Mouse (Mus musculus): Measurements from ENCODE around the gene Pnkd. TPM values are rescaled to one million over a fixed set of nuclear protein-coding genes. Genes with fewer than 3 reads are reported as not detected.

The Pnkd gene
- polyA plus RNA-seq, 1 experiment from 2014 or later = 125 TPM

DNA sequence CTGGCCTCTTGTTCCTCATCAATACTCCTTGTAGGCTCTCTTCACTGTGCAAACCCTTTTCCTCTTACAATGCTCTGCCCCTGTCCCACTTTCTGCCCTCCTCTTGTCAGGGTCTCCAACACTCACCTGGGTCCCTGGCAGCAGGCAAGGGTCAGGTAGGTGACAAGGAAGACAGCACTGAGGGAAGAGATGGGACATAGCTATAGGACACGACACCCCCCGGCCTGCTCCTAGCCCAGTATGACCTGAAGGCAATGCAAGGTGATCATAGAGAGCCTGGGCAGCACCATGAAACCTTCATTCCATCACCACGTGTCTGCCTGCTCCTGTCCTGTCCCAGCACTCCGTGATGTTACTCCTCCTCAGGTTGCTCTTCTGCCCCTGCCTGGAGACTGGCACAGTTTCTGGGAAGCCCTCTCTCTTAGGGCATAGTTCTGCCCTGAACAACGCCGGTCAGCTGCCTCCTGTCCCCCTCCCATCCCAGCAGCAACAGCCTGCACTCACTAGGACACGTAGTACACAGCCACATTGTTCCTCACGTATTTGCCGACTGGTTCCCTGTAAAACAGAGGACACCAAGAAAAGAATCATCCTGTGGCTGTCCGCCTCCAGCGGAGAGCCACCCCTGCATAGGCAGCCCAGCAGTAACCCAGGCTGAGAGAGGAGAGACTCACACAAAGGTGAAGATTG, 7.7 kb downstream of the Pnkd start:
- ATAC-seq = no peak
- no peak overlapping the region for H3K27ac ChIP-seq (ENCODE audit: low read length)
- 87% methylated on average over 11 of the region's 11 CpGs for WGBS
- peaks cover 8% of the 10 kb centered on the region; the same call in 1 of the 2 replicates for H3K4me1 ChIP-seq (ENCODE audit: control insufficient read depth, insufficient read depth, low read length)
- no peak overlapping the region for H3K4me2 ChIP-seq (ENCODE audit: low read length)
- no peak overlapping the region for H3K4me3 ChIP-seq (ENCODE audit: low read depth, low read length)
- no peaks in the 10 kb centered on the region; the same call in 1 of the 2 replicates for H3K36me3 ChIP-seq (ENCODE audit: control insufficient read depth, insufficient read depth, low read length)
- no peaks in the 10 kb centered on the region for H3K9me3 ChIP-seq (replicated peaks; ENCODE audit: control insufficient read depth, low read length, poor library complexity, severe bottlenecking)
- H3K9ac ChIP-seq (ENCODE audit: low read depth, low read length) = no peak overlapping the region
- no peaks in the 10 kb centered on the region for H3K27me3 ChIP-seq (ENCODE audit: control insufficient read depth, insufficient read depth, low read depth, low read length)

DNA sequence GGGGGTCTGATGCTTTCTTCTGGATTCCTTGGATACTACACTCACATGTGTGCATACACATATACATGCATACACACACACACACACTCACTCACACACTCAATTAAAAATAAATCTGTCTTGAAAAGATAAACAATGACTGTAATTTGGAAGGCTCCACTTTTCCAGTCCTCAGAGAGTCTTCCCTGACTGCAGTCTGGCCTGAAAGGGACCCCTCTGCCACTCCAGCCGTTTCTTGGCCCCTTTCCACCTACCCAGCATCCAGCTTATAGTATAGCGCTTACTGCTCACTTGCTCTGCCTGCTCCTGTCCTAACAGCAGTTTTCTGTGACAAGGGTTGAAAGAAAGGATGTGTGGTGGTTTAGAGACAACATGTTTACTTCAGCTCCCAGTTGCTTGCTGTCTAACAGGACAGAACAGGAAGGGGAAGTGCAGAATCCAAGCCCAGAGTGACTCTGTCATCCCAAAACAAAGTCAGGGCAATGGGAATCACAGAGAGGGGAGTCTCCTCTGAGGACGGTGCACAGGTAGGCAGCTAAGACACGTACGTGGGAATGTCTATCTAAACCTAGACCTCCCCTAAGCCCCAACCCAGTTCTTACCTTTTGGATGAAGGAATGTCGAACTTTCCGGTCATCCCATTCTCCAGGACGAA, 8.7 kb downstream of the Pnkd start:
- no peak overlapping the region for H3K4me2 ChIP-seq (ENCODE audit: low read length)
- H3K9me3 ChIP-seq (replicated peaks; ENCODE audit: control insufficient read depth, low read length, poor library complexity, severe bottlenecking) = no peaks in the 10 kb centered on the region
- H3K27me3 ChIP-seq (ENCODE audit: control insufficient read depth, insufficient read depth, low read depth, low read length) = no peaks in the 10 kb centered on the region
- peaks cover 8% of the 10 kb centered on the region; the same call in 1 of the 2 replicates for H3K4me1 ChIP-seq (ENCODE audit: control insufficient read depth, insufficient read depth, low read length)
- WGBS = 89% methylated on average over 8 of the region's 8 CpGs
- no peak overlapping the region for H3K4me3 ChIP-seq (ENCODE audit: low read depth, low read length)
- H3K36me3 ChIP-seq (ENCODE audit: control insufficient read depth, insufficient read depth, low read length) = no peaks in the 10 kb centered on the region; the same call in 1 of the 2 replicates
- ATAC-seq = no peak
- no peak overlapping the region for H3K9ac ChIP-seq (ENCODE audit: low read depth, low read length)
- no peak overlapping the region for H3K27ac ChIP-seq (ENCODE audit: low read length)

DNA sequence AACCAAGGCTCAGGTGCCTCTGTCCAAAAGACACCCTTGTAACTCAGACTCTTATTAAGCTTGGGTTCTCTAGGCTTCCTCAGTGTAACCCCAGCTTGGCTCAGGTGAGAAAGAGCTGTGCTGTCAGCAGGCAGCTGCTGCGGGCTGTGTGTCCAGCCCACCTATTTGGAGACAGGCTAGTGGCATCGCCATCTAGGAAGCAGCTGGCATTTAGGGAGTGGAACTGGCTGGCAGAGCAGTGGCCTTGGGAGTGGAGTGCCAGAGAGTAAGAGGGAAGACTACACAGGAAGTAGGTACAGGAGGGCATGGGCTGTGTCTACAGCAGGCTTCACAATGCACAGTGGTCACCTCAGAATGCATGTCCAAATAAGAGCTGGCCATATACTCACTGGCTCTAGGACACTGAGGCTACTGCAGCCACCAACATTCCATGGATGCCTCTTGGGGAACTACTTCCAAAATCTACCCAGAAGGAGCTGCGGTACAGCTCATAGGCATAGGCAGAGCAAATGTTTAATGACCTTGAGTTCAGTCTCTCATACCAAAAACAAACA, 9.4 kb downstream of the Pnkd start:
- H3K9ac ChIP-seq (ENCODE audit: low read depth, low read length) = no peak overlapping the region
- H3K4me2 ChIP-seq (ENCODE audit: low read length) = no peak overlapping the region
- no peaks in the 10 kb centered on the region for H3K9me3 ChIP-seq (replicated peaks; ENCODE audit: control insufficient read depth, low read length, poor library complexity, severe bottlenecking)
- H3K4me3 ChIP-seq (ENCODE audit: low read depth, low read length) = no peak overlapping the region
- H3K27ac ChIP-seq (ENCODE audit: low read length) = no peak overlapping the region
- peaks cover 8% of the 10 kb centered on the region; the same call in 1 of the 2 replicates for H3K4me1 ChIP-seq (ENCODE audit: control insufficient read depth, insufficient read depth, low read length)
- H3K36me3 ChIP-seq (ENCODE audit: control insufficient read depth, insufficient read depth, low read length) = no peaks in the 10 kb centered on the region; the same call in 1 of the 2 replicates
- no peak for ATAC-seq
- 93% methylated on average over 3 of the region's 3 CpGs for WGBS
- no peaks in the 10 kb centered on the region for H3K27me3 ChIP-seq (ENCODE audit: control insufficient read depth, insufficient read depth, low read depth, low read length)

DNA sequence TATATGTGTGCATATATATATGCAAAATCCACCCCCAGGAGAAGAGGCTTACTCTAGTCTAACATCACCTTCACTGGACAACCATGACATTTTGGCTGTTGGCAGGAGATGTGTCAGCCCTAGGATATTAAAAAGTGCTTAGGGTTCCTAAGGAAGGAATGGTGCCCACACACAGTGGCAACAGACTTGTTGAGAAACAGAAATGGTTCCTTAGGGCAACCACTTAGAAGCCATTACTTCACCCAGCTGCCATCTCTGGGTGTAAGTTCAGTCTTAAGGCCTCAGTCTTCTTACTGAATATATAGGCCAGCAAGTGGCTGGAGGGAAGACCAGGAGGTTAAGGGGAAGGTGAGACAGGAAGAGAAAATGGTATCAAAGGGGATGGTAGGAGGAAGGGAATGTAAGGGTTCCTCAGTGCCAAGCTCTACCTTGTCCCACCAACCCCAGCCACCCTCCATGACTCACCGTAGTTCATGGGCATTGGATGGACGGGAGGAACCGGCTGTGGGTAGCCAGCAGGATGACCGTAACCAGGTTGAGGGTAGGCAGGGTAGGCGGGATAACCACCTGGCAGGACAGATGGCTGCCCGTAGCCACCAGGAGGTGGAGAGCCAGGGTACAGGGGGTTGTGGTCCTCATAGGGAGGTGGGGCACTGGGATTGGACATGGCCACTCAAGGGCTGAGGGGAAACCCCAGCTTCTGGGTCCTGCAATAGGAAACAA, 10.2 kb downstream of the Pnkd start:
- no peak overlapping the region for H3K4me2 ChIP-seq (ENCODE audit: low read length)
- WGBS = 86% methylated on average over 6 of the region's 6 CpGs
- H3K27me3 ChIP-seq (ENCODE audit: control insufficient read depth, insufficient read depth, low read depth, low read length) = no peaks in the 10 kb centered on the region
- peak overlapping the region; percentile 73 for H3K27ac ChIP-seq (ENCODE audit: low read length)
- H3K9ac ChIP-seq (ENCODE audit: low read depth, low read length) = no peak overlapping the region
- H3K36me3 ChIP-seq (ENCODE audit: control insufficient read depth, insufficient read depth, low read length) = no peaks in the 10 kb centered on the region; the same call in 1 of the 2 replicates
- no peaks in the 10 kb centered on the region for H3K9me3 ChIP-seq (replicated peaks; ENCODE audit: control insufficient read depth, low read length, poor library complexity, severe bottlenecking)
- H3K4me1 ChIP-seq (ENCODE audit: control insufficient read depth, insufficient read depth, low read length) = peaks cover 8% of the 10 kb centered on the region; the same call in 1 of the 2 replicates
- ATAC-seq = 0 out of 2 replicates have a peak, but pooled peaks have one; percentile 8
- no peak overlapping the region for H3K4me3 ChIP-seq (ENCODE audit: low read depth, low read length)

DNA sequence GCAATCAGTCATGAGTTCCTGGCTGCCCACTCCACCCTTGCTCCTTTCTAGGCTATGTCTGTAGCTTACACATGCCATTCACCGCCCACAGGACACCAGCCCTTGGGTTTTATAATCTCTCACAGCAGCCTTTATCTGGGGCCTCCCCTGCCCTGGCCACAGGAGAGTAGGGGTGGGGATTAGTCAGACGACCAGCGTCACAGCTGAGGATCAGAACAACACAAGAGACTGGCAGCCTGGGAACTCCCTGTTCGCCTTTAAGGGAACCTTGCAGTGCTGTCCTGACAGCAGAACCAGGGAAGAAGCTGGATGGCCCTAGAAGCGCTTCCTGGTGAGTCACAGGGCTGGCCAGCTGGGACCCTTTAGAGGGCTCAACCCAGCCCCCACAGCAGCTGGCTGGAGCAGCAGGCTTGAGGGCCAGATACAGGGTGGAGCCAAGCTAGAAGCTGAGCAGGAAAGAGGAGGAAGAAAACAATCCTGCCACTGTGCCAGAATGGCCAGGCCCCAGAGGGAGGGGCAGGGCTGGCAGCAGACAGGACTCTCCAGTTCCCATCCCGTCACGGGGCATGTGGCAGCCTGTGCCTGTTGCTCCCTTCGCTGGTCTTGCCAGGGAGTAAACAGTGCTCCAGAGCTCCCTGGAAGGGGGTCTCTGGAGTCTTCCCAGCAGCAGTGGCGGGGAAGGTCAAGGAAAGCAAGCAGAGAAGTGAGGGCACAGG, 10.9 kb downstream of the Pnkd start:
- H3K4me3 ChIP-seq (ENCODE audit: low read depth, low read length) = no peak overlapping the region
- ATAC-seq = peak; percentile 88
- H3K9me3 ChIP-seq (replicated peaks; ENCODE audit: control insufficient read depth, low read length, poor library complexity, severe bottlenecking) = no peaks in the 10 kb centered on the region
- peak overlapping the region; percentile 73 for H3K27ac ChIP-seq (ENCODE audit: low read length)
- 0 out of 2 replicates have a peak overlapping the region, but pooled peaks have one; percentile 4 for H3K4me2 ChIP-seq (ENCODE audit: low read length)
- no peaks in the 10 kb centered on the region for H3K27me3 ChIP-seq (ENCODE audit: control insufficient read depth, insufficient read depth, low read depth, low read length)
- H3K36me3 ChIP-seq (ENCODE audit: control insufficient read depth, insufficient read depth, low read length) = no peaks in the 10 kb centered on the region; the same call in 1 of the 2 replicates
- H3K4me1 ChIP-seq (ENCODE audit: control insufficient read depth, insufficient read depth, low read length) = peaks cover 8% of the 10 kb centered on the region; the same call in 1 of the 2 replicates
- 22% methylated on average over 9 of the region's 9 CpGs for WGBS
- H3K9ac ChIP-seq (ENCODE audit: low read depth, low read length) = no peak overlapping the region; the same call in 1 of the 2 replicates

DNA sequence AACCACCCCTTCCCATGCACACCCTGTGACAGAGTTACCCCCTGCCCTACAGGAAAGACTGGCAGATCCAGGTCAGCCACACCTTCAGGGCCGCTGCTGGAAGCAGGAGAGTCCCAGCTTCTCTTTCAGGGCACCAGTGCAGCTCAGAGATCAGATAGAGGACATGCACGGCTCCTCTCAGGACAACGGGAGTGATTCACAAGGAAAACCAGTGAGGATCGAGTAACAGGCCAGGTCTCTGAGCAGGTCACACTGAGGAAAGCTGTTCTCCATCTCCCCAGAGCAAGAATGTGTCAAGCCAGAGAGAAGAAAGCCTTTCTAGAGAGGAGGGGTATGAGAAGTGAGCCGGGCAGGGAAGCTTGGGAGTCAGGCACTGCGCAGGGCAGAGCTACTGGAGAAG, 11.7 kb downstream of the Pnkd start:
- WGBS = 67% methylated on average over 6 of the region's 6 CpGs
- no peak overlapping the region for H3K4me2 ChIP-seq (ENCODE audit: low read length)
- no peak for ATAC-seq

DNA sequence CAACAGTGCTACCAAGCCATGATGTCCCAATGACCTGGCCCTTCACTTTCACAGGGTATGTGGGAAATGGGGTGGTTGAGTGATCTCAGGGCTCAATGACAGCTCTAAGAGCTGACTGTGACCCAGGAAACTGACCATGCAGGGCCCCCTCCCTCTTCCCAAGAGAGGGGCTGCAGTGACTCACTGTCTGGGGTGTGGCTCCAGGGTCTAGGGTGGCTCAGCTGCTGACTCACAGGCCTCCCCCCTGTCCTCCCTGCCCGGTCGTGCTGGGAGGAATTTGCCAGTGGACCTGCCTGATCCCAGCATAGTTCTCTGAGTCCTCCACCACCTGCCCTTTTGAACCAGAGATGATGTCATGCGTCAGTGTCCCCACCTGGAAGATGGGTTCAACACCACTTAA, 12.5 kb downstream of the Pnkd start:
- H3K9ac ChIP-seq (ENCODE audit: low read depth, low read length) = no peak overlapping the region
- ATAC-seq = no peak
- H3K4me2 ChIP-seq (ENCODE audit: low read length) = no peak overlapping the region
- 89% methylated on average over 3 of the region's 3 CpGs for WGBS
- no peaks in the 10 kb centered on the region for H3K9me3 ChIP-seq (replicated peaks; ENCODE audit: control insufficient read depth, low read length, poor library complexity, severe bottlenecking)
- H3K36me3 ChIP-seq (ENCODE audit: control insufficient read depth, insufficient read depth, low read length) = no peaks in the 10 kb centered on the region; the same call in 1 of the 2 replicates
- no peak overlapping the region for H3K4me3 ChIP-seq (ENCODE audit: low read depth, low read length)
- H3K27ac ChIP-seq (ENCODE audit: low read length) = no peak overlapping the region
- H3K4me1 ChIP-seq (ENCODE audit: control insufficient read depth, insufficient read depth, low read length) = peaks cover 8% of the 10 kb centered on the region; the same call in 1 of the 2 replicates
- no peaks in the 10 kb centered on the region for H3K27me3 ChIP-seq (ENCODE audit: control insufficient read depth, insufficient read depth, low read depth, low read length)

More for the DNA sequence above, 11.7 kb downstream of the Pnkd start:
- peak overlapping the region; percentile 28; the same call in 1 of the 2 replicates for H3K9ac ChIP-seq (ENCODE audit: low read depth, low read length)
- no peaks in the 10 kb centered on the region; the same call in 1 of the 2 replicates for H3K36me3 ChIP-seq (ENCODE audit: control insufficient read depth, insufficient read depth, low read length)
- H3K4me3 ChIP-seq (ENCODE audit: low read depth, low read length) = no peak overlapping the region
- peak overlapping the region; percentile 73; the same call in 1 of the 2 replicates for H3K27ac ChIP-seq (ENCODE audit: low read length)
- H3K4me1 ChIP-seq (ENCODE audit: control insufficient read depth, insufficient read depth, low read length) = peaks cover 8% of the 10 kb centered on the region; the same call in 1 of the 2 replicates
- H3K9me3 ChIP-seq (replicated peaks; ENCODE audit: control insufficient read depth, low read length, poor library complexity, severe bottlenecking) = no peaks in the 10 kb centered on the region
- no peaks in the 10 kb centered on the region for H3K27me3 ChIP-seq (ENCODE audit: control insufficient read depth, insufficient read depth, low read depth, low read length)

DNA sequence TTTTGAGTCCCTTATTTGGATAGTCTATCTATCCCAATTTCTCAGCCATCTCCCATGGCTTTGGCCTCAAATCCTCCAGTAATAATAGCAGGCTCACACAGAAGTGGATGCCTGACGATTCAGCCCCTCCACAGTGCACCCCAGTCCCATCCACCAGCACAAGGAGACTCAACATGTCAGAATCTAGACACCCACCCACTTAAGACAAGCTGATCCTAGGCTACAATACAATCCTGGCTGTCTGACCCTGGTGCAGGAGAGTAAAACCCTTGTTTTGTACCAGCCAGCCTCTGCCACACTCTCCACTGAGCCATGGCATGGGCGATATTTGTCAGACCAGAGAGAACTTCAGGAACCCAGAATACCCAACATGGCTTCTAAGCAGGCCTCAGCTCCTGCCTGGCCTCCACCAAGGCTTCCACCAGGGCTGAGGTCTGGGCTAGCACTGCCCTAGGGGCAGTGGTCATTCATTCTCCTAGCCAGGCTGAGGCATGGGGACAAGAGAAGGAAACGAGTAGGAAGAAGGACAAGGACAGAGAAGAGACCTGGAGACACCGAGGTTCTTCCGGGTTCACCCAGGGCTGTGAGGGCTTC, 13.5 kb downstream of the Pnkd start:
- no peak overlapping the region for H3K27ac ChIP-seq (ENCODE audit: low read length)
- peaks cover 8% of the 10 kb centered on the region; the same call in 1 of the 2 replicates for H3K4me1 ChIP-seq (ENCODE audit: control insufficient read depth, insufficient read depth, low read length)
- H3K36me3 ChIP-seq (ENCODE audit: control insufficient read depth, insufficient read depth, low read length) = no peaks in the 10 kb centered on the region; the same call in 1 of the 2 replicates
- ATAC-seq = no peak
- no peak overlapping the region for H3K9ac ChIP-seq (ENCODE audit: low read depth, low read length)
- no peak overlapping the region for H3K4me2 ChIP-seq (ENCODE audit: low read length)
- H3K27me3 ChIP-seq (ENCODE audit: control insufficient read depth, insufficient read depth, low read depth, low read length) = peaks cover 7% of the 10 kb centered on the region
- no peak overlapping the region for H3K4me3 ChIP-seq (ENCODE audit: low read depth, low read length)
- 90% methylated on average over 5 of the region's 5 CpGs for WGBS
- H3K9me3 ChIP-seq (replicated peaks; ENCODE audit: control insufficient read depth, low read length, poor library complexity, severe bottlenecking) = no peaks in the 10 kb centered on the region

Measured in midbrain, embryonic 16.5 days (tissue).